Mouse (Mus musculus): ENCODE results near the gene Cmtm3.

- TF ChIP-seq POLR2A (IDR thresholded peaks at IDR 0.05; ENCODE audit: extremely low read depth, insufficient read depth, low read length) (no peak), CTCF (IDR thresholded peaks at IDR 0.05; ENCODE audit: low read depth, low read length) (no peak)
These were observed 48.8 kb downstream of the Cmtm3 start for GRCm38 (mm10) chr8:104387980-104388379.
